Mouse (Mus musculus): Measurements from ENCODE around the gene Ikzf3. TPM values are rescaled to one million over a fixed set of nuclear protein-coding genes. Genes with fewer than 3 reads are reported as not detected.

Ikzf3 gene
- total RNA-seq, 2 experiments from 2014 or later: 0.33 TPM

- no peak for DNase-seq (ENCODE audit: low spot score in 2 of 2)
These were observed 32.4 kb downstream of the Ikzf3 start for GRCm38 (mm10) chr11:98513356-98513936.

GRCm38 (mm10) chr11:98512881-98513280, 33.0 kb downstream of the Ikzf3 start:
- DNase-seq (ENCODE audit: low spot score in 2 of 2): no peak

- DNase-seq (ENCODE audit: low spot score in 2 of 2): no peak
These were observed 35.7 kb downstream of the Ikzf3 start for GRCm38 (mm10) chr11:98510125-98510524.

- DNase-seq (ENCODE audit: low spot score in 2 of 2): peak in 1 of 2 experiments; percentile 7
These were observed 36.4 kb downstream of the Ikzf3 start for GRCm38 (mm10) chr11:98509434-98509833.

GRCm38 (mm10) chr11:98504926-98505325, 40.9 kb downstream of the Ikzf3 start:
- no peak for DNase-seq (ENCODE audit: low spot score in 2 of 2)

DNA sequence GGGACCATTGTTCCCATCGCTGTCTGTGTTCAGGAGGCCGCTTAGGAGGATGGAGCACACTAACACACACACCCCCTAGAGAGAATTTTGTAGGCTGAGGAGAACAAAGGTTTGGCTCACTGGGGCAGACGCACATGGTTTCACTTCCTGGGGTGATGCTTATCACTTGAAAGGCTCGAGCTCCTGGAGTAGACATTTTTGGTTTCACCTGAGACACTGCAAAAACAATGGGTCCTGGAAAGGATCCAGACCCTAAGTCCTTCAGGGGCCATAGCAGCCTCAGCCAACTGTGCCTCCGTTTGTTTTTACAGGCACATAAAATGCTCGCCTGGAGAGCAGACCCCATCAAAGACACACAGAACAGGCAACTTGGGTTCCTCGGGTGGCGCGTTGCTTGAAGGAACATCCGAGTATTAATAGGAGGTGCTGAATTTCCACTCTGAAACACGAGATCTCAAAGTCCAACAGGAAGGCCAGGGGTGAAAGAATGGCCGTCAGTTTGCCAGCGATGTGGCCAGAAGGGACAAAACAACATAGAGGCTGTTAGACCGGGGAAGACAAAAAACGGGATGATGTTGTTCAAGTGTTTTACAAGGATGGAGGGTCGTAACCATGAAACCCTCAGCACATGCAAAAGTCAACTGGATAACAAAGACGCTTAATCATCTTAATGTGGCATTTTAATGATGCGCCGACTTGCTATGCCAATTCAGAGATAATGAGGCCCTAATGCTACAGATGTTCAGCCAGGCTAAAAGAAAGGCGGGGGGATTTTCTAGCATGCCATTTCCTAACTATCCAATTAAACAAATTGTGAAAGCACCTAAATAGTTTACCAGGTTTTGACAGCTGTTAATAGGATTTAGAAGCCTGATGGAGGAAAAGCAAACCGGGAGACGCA, 48.2 kb downstream of the Ikzf3 start:
- no peak for DNase-seq (ENCODE audit: low spot score in 2 of 2)

- DNase-seq (ENCODE audit: low spot score in 2 of 2): no peak
These were observed 50.6 kb downstream of the Ikzf3 start for GRCm38 (mm10) chr11:98495176-98495719.

DNA sequence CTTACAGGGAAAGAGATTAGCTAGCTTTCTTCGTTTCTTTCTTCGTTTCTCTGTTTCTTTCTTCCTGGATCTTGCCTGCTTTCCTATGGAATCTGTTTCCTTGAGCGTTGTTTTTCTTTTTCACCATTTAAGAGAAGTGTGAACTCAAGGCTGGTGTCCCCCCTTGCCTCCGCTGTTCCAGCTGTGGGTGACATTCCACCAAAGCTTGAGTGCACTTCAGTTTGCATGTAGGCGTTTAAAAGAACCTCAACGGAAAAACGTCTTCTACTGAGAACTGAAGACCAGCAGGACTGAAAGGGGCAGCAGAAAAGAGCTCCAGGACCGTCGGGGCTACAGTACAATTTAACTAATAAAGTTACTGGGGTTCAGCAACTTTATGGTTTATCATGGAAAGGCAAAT, 52.4 kb downstream of the Ikzf3 start:
- no peak for DNase-seq (ENCODE audit: low spot score in 2 of 2)

DNA sequence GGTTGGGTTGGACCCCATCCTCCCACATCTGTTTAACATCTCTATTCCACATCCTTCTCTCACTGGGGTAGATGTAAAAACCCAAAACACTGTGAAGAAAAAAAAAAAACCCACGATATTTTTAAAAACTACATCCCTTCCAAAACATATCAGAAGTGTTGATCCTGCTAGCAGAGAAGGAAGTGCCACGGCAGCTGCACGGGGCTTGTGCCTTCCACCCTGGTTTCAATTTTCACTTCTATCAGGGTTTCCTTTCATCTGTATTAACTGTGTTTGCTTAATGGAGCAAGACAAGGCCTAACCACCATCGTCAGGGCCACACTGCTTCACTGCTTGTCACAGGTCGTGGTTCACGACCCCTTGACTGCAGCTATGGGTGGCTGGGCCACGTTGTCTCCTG, 52.9 kb downstream of the Ikzf3 start:
- DNase-seq (ENCODE audit: low spot score in 2 of 2): no peak

DNA sequence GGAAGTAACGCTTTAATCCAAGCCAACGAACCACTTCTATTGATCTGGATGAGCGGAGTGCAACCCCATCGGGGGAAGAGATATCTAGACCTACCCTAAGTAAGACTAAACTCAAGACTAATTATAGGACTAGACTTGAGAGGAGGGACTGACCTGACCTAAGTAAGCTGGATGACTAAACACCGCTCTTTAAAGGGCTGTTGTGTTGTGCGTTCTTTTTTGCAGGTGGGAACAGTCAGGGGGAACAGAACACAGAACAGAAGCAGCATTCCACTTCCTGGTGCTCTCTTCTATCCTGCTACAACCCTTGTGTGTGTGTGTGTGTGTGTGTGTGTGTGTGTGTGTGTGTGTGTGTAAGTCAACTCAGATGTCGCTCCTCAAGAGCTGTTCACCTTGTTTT, 54.3 kb downstream of the Ikzf3 start:
- no peak for DNase-seq (ENCODE audit: low spot score in 2 of 2)

DNA sequence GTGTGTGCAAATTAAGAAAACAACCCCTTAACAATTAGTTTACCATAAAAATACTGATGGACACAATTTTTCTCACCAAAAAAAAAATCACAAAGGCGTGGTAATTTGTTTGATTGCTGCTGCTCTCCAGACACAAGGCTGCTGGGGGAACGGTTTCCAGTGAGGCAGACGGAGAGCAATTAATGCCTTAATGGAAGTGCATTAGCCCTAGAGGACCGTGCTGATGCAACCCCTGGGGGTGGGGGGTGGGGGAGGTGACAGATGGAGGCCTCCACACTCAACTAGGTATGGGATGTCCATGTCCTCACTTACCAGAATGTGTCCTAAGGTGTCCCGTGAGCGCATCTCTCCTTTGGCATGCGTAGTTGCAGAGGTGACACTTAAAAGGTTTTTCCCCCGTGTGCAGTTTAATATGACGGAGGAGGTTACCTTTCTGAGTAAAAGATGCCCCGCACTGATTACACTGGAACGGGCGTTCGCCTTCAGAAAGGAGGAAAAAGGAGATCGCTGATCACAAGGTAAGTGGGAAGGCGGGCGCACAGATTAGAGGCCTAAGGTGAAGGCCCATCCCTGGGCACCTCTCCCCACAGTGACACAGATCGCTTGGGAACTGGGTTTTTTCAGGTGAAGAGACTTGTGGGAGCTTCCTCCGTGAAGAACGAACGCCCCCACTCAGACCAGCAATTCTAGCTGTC, 57.1 kb downstream of the Ikzf3 start:
- DNase-seq (ENCODE audit: low spot score in 2 of 2): no peak

GRCm38 (mm10) chr11:98487526-98488040, 58.2 kb downstream of the Ikzf3 start:
- DNase-seq (ENCODE audit: low spot score in 2 of 2): no peak

- no peak for DNase-seq (ENCODE audit: low spot score in 2 of 2)
These were observed 60.1 kb downstream of the Ikzf3 start for GRCm38 (mm10) chr11:98485749-98486148.

DNA sequence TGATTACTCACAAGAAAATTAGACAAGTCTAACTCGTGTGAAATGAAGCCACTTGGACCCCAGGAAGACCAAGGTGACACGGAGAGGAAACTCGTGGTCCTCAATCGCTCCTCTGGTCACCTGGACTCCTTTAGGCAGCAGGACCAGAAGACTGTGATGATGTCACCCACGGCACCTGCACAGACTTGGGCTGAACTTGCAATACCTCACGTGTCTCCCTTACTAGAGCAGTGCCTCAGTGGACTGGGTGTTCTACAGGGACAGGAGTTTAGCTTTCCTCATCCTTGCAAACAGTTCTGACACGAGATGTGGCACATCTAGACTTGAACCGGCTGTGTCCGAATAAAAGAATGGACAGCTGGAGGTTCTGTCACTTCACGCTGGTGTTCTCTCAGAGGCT, 63.8 kb downstream of the Ikzf3 start:
- DNase-seq (ENCODE audit: low spot score in 2 of 2): no peak

DNA sequence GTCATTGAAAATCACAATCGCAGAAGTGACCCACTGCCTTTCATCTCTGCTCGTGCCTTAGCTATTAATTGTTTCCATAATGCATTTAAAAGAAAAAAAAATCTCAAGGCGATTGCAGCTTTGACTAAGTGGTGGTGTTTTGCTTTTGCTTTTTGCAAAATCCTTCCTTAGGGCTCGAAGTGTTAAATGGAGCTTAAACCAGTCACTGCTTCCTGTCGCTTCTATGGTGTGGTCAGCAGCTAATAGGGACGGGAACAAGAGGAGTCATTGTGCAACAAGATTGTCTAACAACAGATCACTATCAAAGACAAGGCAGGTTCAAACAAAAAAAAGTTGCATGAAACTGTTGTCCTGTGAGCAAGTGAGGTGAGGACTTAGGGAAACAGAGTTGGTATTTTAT, 64.6 kb downstream of the Ikzf3 start:
- DNase-seq (ENCODE audit: low spot score in 2 of 2): no peak

DNA sequence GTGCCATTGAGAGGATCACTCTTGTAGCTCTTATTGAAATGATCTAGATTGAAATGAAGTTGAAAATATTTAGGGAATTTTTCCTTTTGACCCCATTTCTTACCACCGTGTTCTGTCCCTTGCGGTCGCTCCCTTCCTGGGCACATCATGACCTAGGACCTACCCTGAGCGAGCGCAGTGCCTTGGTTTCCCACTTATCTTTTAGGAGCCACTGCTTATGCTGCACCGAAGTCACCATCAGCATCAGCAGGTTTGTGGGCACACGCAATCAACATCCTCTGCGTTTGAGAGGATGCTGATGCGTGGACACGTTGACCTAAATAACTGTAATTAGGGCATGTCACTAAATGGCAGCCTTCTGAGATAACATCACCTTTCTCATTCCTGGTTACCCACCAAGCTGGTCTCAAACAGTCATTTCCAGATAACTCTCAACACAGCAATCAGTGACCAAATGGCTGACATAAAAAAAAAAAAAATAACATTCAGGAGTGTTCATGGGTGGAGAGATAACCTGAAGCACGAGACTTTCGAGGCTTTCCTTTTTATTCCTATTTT, 65.8 kb downstream of the Ikzf3 start:
- no peak for DNase-seq (ENCODE audit: low spot score in 2 of 2)

DNA sequence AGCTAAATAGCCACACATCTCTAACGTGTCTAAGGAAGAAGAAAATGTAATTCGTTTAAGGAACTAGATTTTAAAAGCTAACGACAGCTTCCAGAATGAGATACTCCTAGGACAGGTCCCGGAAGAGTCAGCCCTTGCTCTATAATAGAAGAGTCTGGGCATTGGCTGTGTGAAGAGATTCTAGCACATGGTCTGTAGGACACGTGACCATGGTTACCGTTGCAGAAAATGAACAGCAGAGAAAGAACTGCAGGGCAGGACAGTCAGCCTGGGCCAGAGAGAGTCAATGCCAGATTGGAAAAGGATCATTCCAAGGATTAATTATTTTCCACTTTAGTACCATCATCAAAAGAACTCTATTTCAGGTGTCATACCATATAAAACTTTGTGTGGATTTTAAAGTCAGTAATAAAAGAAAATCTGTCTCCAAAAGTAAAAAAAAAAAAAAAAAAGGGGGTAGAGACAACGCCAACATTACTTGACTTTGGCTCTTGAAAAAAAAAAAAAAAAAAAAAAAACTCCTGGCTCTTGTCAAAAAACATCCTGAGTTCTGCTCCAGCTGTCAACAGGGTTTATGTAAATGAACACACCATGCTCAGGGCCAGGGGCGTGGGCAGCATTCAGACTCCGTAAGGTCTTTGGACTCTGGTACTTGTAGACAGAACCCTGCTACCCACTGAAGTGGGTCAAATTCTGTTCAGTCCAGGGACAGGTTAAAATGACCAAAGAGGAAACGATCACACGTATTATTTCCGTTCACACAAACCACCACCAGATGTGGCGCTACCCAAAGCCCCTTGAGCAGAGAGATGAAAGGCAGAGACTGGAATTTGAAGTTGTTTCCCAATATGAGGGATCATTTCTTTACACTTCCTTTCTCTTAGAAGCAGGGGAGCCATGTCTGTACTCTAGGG, 66.5 kb downstream of the Ikzf3 start:
- no peak for DNase-seq (ENCODE audit: low spot score in 2 of 2)

DNA sequence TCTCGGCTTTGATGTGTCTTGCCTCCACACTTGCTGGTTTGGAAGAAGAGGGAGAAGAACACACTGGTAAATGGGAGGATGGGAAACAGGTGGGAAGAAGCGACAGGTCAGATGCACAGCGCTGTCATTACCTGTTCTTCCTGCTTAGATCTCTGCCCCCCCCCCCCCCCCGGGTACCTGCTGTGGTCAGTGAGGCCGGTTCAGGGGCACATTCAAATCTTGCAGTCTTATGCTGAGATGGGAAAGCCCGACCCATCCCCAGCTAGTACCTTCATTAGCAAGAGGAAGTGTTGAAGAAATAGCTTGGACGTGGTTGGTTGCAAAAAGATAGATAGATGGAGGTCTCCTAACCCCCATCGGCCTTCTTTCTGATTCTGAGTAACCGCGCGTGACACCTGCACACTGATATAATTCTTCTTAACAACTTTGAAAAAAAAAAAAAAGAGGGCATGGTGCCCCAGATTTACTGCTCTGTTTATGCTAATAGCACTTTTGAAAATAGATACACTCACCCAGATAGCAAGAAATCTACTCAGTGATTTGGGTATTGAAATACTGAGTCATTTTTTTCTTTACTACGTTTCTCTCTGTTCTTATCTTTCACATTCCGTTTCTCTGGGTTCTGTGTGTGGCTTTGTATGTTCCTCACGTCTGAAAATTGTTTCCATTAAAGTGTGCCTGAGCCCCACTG, 68.7 kb downstream of the Ikzf3 start:
- no peak for DNase-seq (ENCODE audit: low spot score in 2 of 2)

GRCm38 (mm10) chr11:98476434-98476807, 69.4 kb downstream of the Ikzf3 start:
- DNase-seq (ENCODE audit: low spot score in 2 of 2): no peak
